Mouse (Mus musculus): ENCODE data around the gene Mx1. TPM values are rescaled to one million over a fixed set of nuclear protein-coding genes. Genes with fewer than 3 reads are reported as not detected.

Mx1 gene
- polyA plus RNA-seq (2015; fragmentation: Nextera tagmentation; extraction: Ambion mirVana) = 0.25 and 0.67 TPM in 2 replicates

DNA sequence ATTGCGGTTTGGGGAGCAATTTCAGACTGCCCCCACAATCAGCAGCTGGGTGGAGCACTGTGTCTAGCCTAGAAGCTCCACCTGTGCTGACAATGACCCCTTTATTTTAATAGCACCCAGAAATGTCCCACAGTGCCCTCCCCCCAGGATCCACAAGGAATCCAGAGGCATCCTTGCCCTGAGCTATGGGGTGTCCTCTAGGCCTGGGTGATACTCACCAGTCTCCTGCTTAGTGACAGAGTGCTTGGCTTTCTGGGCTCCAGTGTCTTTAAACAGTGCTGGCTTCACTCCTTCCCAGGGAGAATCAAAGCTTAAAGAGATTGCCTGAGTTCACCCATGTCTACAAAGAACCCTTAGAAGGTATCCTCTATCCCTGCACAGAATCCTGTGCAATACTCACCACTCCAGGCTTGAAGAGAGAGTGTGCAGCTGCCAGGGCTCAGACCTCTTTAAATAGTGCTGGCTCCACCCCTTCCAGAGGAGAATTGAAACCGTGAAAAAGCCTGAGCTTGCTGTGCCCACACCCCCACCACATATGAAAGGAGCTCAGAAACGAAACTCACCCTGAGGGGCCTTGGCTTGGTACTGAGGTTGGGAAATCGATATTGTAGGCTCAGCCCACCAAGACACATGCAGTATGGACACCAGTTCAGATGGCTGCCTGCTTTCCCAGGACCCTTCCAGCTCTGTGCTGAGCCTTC, at the start of gene Mx1:
Gene Mx1, minus strand, starts transcription at position 427 of the 701 bp plus-strand sequence.
- 0 out of 2 replicates have a peak within 1 kb of the TSS, but pooled peaks have one; percentile 14 for H3K4me2 ChIP-seq
- H3K4me1 ChIP-seq (replicated peaks) = no peaks in the 10 kb centered on the region
- no peak within 1 kb of the TSS for H3K27ac ChIP-seq
- DNase-seq (no peak), ATAC-seq (ENCODE audit: low read depth) (peak; percentile 31; the same call in 1 of the 2 replicates)
- H3K9ac ChIP-seq = no peak within 1 kb of the TSS
- no peak within 1 kb of the TSS for H3K4me3 ChIP-seq (replicated peaks)
- H3K9me3 ChIP-seq (replicated peaks) = no peaks in the 10 kb centered on the region
- H3K36me3 ChIP-seq = no peaks in the 10 kb centered on the region
- no peaks in the 10 kb centered on the region for H3K27me3 ChIP-seq
- WGBS (ENCODE audit: insufficient replicate concordance) = 18% methylated on average over 4 of the region's 4 CpGs

GRCm38 (mm10) chr16:97512347-97512751, 49.6 kb upstream of the Mx1 start:
- no peak; the same call in 1 of the 2 replicates for ATAC-seq (ENCODE audit: low read depth)
- 81% methylated on average over 12 of the region's 12 CpGs for WGBS (ENCODE audit: insufficient replicate concordance)

DNA sequence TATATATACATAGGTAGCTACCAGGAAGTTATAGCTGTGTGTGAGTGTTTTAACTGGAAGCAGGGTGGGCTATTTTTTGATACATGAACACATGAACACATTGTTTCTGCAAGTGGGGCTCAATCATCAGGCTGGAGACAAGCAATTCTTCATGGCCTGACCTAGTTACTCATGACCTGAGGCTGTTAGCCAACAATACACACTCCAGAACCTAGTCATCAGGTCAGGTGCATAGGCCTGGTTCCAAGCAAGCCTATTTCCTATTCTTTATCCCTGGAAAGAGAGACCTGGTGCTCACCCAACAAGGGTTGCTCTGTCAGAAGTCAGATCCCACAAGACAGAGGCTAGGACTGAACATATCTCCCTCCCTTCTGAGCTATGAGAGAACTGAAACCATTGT, 48.8 kb upstream of the Mx1 start:
- H3K27me3 ChIP-seq = no peaks in the 10 kb centered on the region
- no peaks in the 10 kb centered on the region for H3K9me3 ChIP-seq (replicated peaks)
- H3K36me3 ChIP-seq = no peaks in the 10 kb centered on the region
- H3K27ac ChIP-seq = no peak overlapping the region
- no peak overlapping the region for H3K4me2 ChIP-seq
- H3K9ac ChIP-seq = no peak overlapping the region
- H3K4me3 ChIP-seq (replicated peaks) = no peak overlapping the region
- 0 out of 2 replicates have a peak, but pooled peaks cover 3% of the 10 kb centered on the region for H3K4me1 ChIP-seq (replicated peaks)
- DNase-seq (no peak), ATAC-seq (ENCODE audit: low read depth) (no peak)

More at GRCm38 (mm10) chr16:97512347-97512751, 49.6 kb upstream of the Mx1 start:
- no peak overlapping the region for H3K27ac ChIP-seq
- H3K4me2 ChIP-seq = no peak overlapping the region
- H3K9me3 ChIP-seq (replicated peaks) = no peaks in the 10 kb centered on the region
- H3K27me3 ChIP-seq = no peaks in the 10 kb centered on the region
- DNase-seq = no peak
- H3K36me3 ChIP-seq = no peaks in the 10 kb centered on the region
- no peak overlapping the region for H3K4me3 ChIP-seq (replicated peaks)
- H3K4me1 ChIP-seq (replicated peaks) = 0 out of 2 replicates have a peak, but pooled peaks cover 3% of the 10 kb centered on the region
- H3K9ac ChIP-seq = no peak overlapping the region

- Histone ChIP-seq H3K4me1 (replicated peaks) (0 out of 2 replicates have a peak, but pooled peaks cover 3% of the 10 kb centered on the region), H3K36me3 (no peaks in the 10 kb centered on the region), H3K27ac (no peak overlapping the region), H3K4me2 (no peak overlapping the region), H3K27me3 (no peaks in the 10 kb centered on the region), H3K4me3 (replicated peaks) (no peak overlapping the region), H3K9me3 (replicated peaks) (no peaks in the 10 kb centered on the region), H3K9ac (no peak overlapping the region)
- DNase-seq (no peak), ATAC-seq (ENCODE audit: low read depth) (no peak)
- WGBS (ENCODE audit: insufficient replicate concordance) = 24% methylated on average over 5 of the region's 5 CpGs
Measured at GRCm38 (mm10) chr16:97510849-97511248, 48.1 kb upstream of the Mx1 start.

DNA sequence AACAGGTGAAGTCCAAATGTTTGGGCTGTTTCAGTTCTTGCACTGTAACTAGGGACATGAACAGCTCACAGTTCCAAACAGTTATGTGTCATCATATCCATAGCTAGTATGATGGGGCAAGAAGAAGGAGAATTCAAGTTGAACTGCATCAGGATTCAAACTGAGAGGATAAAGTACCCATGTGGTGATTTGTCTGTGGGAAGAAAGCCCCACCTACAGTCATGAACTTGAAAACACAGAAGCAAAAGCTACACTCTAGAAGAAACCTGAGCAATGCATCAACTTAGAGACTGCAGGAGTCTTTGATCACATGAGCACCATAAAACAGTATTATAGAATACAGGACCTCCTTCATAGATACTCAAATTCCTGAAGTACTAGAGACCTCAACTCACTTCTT, 45.1 kb upstream of the Mx1 start:
- no peaks in the 10 kb centered on the region for H3K4me1 ChIP-seq (replicated peaks)
- no peak overlapping the region for H3K4me3 ChIP-seq (replicated peaks)
- H3K36me3 ChIP-seq = no peaks in the 10 kb centered on the region
- no peaks in the 10 kb centered on the region for H3K9me3 ChIP-seq (replicated peaks)
- H3K4me2 ChIP-seq = no peak overlapping the region
- no peak for ATAC-seq (ENCODE audit: low read depth)
- no peak overlapping the region for H3K27ac ChIP-seq
- DNase-seq = no peak
- no peaks in the 10 kb centered on the region for H3K27me3 ChIP-seq
- no peak overlapping the region for H3K9ac ChIP-seq

DNA sequence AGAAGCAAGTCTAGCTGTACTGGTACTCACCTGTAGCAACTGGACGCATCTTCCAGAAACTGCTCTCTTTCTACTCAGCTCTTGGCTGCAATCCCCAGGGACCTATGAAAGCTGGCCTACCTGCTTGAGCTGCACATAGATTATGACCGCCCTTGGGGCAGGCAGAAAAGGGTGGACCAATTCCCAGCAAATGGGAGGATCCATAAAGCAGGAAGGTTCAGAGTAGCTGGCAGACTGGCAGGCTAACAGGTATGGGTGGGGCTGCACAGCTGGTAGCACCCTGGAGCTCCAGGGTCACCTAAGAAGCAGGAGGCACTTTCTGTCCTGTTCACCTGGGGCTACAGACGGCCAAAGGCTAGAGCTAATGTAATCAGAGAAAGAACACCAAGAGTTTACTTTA, 42.1 kb upstream of the Mx1 start:
- Histone ChIP-seq H3K9ac (no peak overlapping the region), H3K27ac (no peak overlapping the region), H3K27me3 (no peaks in the 10 kb centered on the region), H3K36me3 (no peaks in the 10 kb centered on the region), H3K4me1 (replicated peaks) (no peaks in the 10 kb centered on the region), H3K4me2 (no peak overlapping the region), H3K9me3 (replicated peaks) (no peaks in the 10 kb centered on the region), H3K4me3 (replicated peaks) (no peak overlapping the region)
- ATAC-seq (ENCODE audit: low read depth) (no peak), DNase-seq (no peak)
- 58% methylated on average over 3 of the region's 3 CpGs for WGBS (ENCODE audit: insufficient replicate concordance)

- Histone ChIP-seq H3K4me3 (replicated peaks) (no peak overlapping the region), H3K36me3 (no peaks in the 10 kb centered on the region), H3K4me1 (replicated peaks) (no peaks in the 10 kb centered on the region), H3K27me3 (no peaks in the 10 kb centered on the region), H3K9ac (no peak overlapping the region), H3K9me3 (replicated peaks) (no peaks in the 10 kb centered on the region), H3K27ac (no peak overlapping the region), H3K4me2 (no peak overlapping the region)
- ATAC-seq (ENCODE audit: low read depth) = no peak
- no peak for DNase-seq
- WGBS (ENCODE audit: insufficient replicate concordance) = 49% methylated on average over 3 of the region's 3 CpGs
Measured at GRCm38 (mm10) chr16:97503849-97504248, 41.1 kb upstream of the Mx1 start.

- no peak overlapping the region for H3K9ac ChIP-seq
- 71% methylated on average over 7 of the region's 7 CpGs for whole genome bisulfite sequencing (ENCODE audit: insufficient replicate concordance)
- no peak overlapping the region for H3K4me3 ChIP-seq (replicated peaks)
- no peak overlapping the region for H3K4me2 ChIP-seq
- no peak for ATAC-seq (ENCODE audit: low read depth)
- H3K27me3 ChIP-seq = no peaks in the 10 kb centered on the region
- H3K36me3 ChIP-seq = no peaks in the 10 kb centered on the region
- no peak overlapping the region for H3K27ac ChIP-seq
- no peak for DNase-seq
- H3K4me1 ChIP-seq (replicated peaks) = no peaks in the 10 kb centered on the region
- no peaks in the 10 kb centered on the region for H3K9me3 ChIP-seq (replicated peaks)
Measured at GRCm38 (mm10) chr16:97500901-97501300, 38.2 kb upstream of the Mx1 start.

- Histone ChIP-seq H3K9me3 (replicated peaks) (no peaks in the 10 kb centered on the region), H3K4me1 (replicated peaks) (no peaks in the 10 kb centered on the region), H3K4me3 (replicated peaks) (no peak overlapping the region), H3K9ac (no peak overlapping the region), H3K27me3 (no peaks in the 10 kb centered on the region), H3K36me3 (no peaks in the 10 kb centered on the region), H3K27ac (no peak overlapping the region), H3K4me2 (no peak overlapping the region)
- DNase-seq (no peak), ATAC-seq (ENCODE audit: low read depth) (no peak)
- 75% methylated on average over 7 of the region's 7 CpGs for WGBS (ENCODE audit: insufficient replicate concordance)
Measured at GRCm38 (mm10) chr16:97499450-97499849, 36.7 kb upstream of the Mx1 start.

GRCm38 (mm10) chr16:97498139-97498538, 35.4 kb upstream of the Mx1 start:
- WGBS (ENCODE audit: insufficient replicate concordance) = 62% methylated on average over 3 of the region's 3 CpGs
- Histone ChIP-seq H3K9me3 (replicated peaks) (no peaks in the 10 kb centered on the region), H3K36me3 (no peaks in the 10 kb centered on the region), H3K27ac (no peak overlapping the region), H3K4me1 (replicated peaks) (no peaks in the 10 kb centered on the region), H3K4me2 (no peak overlapping the region), H3K27me3 (no peaks in the 10 kb centered on the region), H3K4me3 (replicated peaks) (no peak overlapping the region), H3K9ac (no peak overlapping the region)
- DNase-seq (no peak), ATAC-seq (ENCODE audit: low read depth) (no peak)

- DNase-seq = no peak
- 47% methylated on average over 5 of the region's 5 CpGs for WGBS (ENCODE audit: insufficient replicate concordance)
- no peak overlapping the region for H3K9ac ChIP-seq
- H3K4me1 ChIP-seq (replicated peaks) = no peaks in the 10 kb centered on the region
- no peak overlapping the region for H3K4me3 ChIP-seq (replicated peaks)
- H3K27me3 ChIP-seq = no peaks in the 10 kb centered on the region
- no peaks in the 10 kb centered on the region for H3K9me3 ChIP-seq (replicated peaks)
- no peak overlapping the region for H3K27ac ChIP-seq
- ATAC-seq (ENCODE audit: low read depth) = peak; percentile 75
- no peak overlapping the region for H3K4me2 ChIP-seq
- no peaks in the 10 kb centered on the region for H3K36me3 ChIP-seq
Measured at GRCm38 (mm10) chr16:97497682-97498081, 35.0 kb upstream of the Mx1 start.

GRCm38 (mm10) chr16:97496026-97496425, 33.3 kb upstream of the Mx1 start:
- H3K27ac ChIP-seq = no peak overlapping the region
- H3K4me2 ChIP-seq = no peak overlapping the region
- H3K36me3 ChIP-seq = no peaks in the 10 kb centered on the region
- no peak for ATAC-seq (ENCODE audit: low read depth)
- no peak overlapping the region for H3K9ac ChIP-seq
- H3K4me1 ChIP-seq (replicated peaks) = no peaks in the 10 kb centered on the region
- H3K9me3 ChIP-seq (replicated peaks) = no peaks in the 10 kb centered on the region
- DNase-seq = no peak
- H3K27me3 ChIP-seq = no peaks in the 10 kb centered on the region
- 49% methylated on average over 3 of the region's 3 CpGs for WGBS (ENCODE audit: insufficient replicate concordance)
- H3K4me3 ChIP-seq (replicated peaks) = no peak overlapping the region

All from liver, embryonic 13.5 days (tissue).